Mouse (Mus musculus) embryonic facial prominence, embryonic 11.5 days (tissue): ENCODE data around the gene Slc25a42. TPM values are rescaled to one million over a fixed set of nuclear protein-coding genes. Genes with fewer than 3 reads are reported as not detected.
A peak's percentile ranks its signal among the peaks of the same experiment; 100 is the strongest.

Source experiments
- ATAC-seq: fragments of 200-750 bp; cut with Nextera tagmentation; replicated peaks from 2 replicates; pipeline ENCODE4 v1.8.0; 2017; ENCODE audit warnings: low read depth; ENCODE audit not compliant: insufficient number of reproducible peaks, low FRiP score, low TSS enrichment
- DNase-seq: peaks from one replicate; pipeline ENCODE4 v3.0.0-alpha.2; 2015; ENCODE audit warnings: low spot score
- H3K27ac ChIP-seq: fragments of 300-500 bp; sonication (generic); replicated peaks from 2 replicates; pipeline ENCODE4 v1.5.1; 2014; ENCODE audit warnings: mild to moderate bottlenecking, low read depth, low read length, control low read depth
- H3K27me3 ChIP-seq: fragments of 300-500 bp; sonication (generic); 2 replicates; pipeline ENCODE4 v1.6.1; 2014; ENCODE audit warnings: mild to moderate bottlenecking, low read length, moderate library complexity, mixed read lengths; ENCODE audit not compliant: control insufficient read depth, insufficient read depth
- H3K36me3 ChIP-seq: fragments of 300-500 bp; sonication (generic); replicated peaks from 2 replicates; pipeline ENCODE4 v1.6.1; 2014; ENCODE audit warnings: low read depth, mild to moderate bottlenecking, low read length, moderate library complexity, mixed read lengths; ENCODE audit not compliant: control insufficient read depth, insufficient read depth
- H3K4me1 ChIP-seq: fragments of 300-500 bp; sonication (generic); 2 replicates; pipeline ENCODE4 v1.6.1; 2014; ENCODE audit warnings: low read length, mixed read lengths; ENCODE audit not compliant: control insufficient read depth, insufficient read depth
- H3K4me2 ChIP-seq: fragments of 300-500 bp; sonication (generic); 2 replicates; pipeline ENCODE4 v1.6.1; 2014; ENCODE audit warnings: low read depth, mild to moderate bottlenecking, control low read depth, low read length, moderate library complexity
- H3K4me3 ChIP-seq: fragments of 300-500 bp; sonication (generic); 2 replicates; pipeline ENCODE4 v1.5.1; 2014; ENCODE audit warnings: low read depth, low read length, control low read depth
- H3K9ac ChIP-seq: fragments of 300-500 bp; sonication (generic); replicated peaks from 2 replicates; pipeline ENCODE4 v1.6.1; 2014; ENCODE audit warnings: mild to moderate bottlenecking, control low read depth, low read length
- H3K9me3 ChIP-seq: fragments of 300-500 bp; sonication (generic); replicated peaks from 2 replicates; pipeline ENCODE4 v1.6.1; 2016; ENCODE audit warnings: mild to moderate bottlenecking, low read length, inconsistent platforms, mixed read lengths; ENCODE audit not compliant: control insufficient read depth
- WGBS: fragments of 180-500 bp; shearing (Covaris S2); extraction: QIAGEN DNeasy Blood & Tissue Kit; methylation state at CpG from one replicate; pipeline ENCODE4 v1.1.7; 2014; 5-methylcytosine and 5-hydroxymethylcytosine counted together
- polyA plus RNA-seq: library from polyadenylated mRNA; unstranded; fragments of >200 nt; fragmentation: Nextera tagmentation; extraction: Ambion mirVana; gene quantifications from 2 replicates; pipeline ENCODE4 v1.2.1, GENCODE M21; 2014

The Slc25a42 gene
- 1.3 and 1.4 TPM in 2 replicates for polyA plus RNA-seq

GRCm38 (mm10) chr8:70212112-70213055 lies at the start of gene Slc25a42:
Gene Slc25a42, minus strand, starts transcription at chr8:70212305.
- Histone ChIP-seq H3K27me3 (no peaks in the 10 kb centered on the region), H3K9me3 (no peaks in the 10 kb centered on the region), H3K4me3 (peak within 1 kb of the TSS; percentile 60), H3K4me1 (peaks cover 5% of the 10 kb centered on the region), H3K36me3 (no peaks in the 10 kb centered on the region), H3K27ac (no peak within 1 kb of the TSS), H3K4me2 (peak within 1 kb of the TSS; percentile 96), H3K9ac (peak within 1 kb of the TSS; percentile 60)
- DNase-seq (peak; percentile 99), ATAC-seq (peak; percentile 99)
- under 1% methylated on average over 66 of the region's 66 CpGs for WGBS

DNA sequence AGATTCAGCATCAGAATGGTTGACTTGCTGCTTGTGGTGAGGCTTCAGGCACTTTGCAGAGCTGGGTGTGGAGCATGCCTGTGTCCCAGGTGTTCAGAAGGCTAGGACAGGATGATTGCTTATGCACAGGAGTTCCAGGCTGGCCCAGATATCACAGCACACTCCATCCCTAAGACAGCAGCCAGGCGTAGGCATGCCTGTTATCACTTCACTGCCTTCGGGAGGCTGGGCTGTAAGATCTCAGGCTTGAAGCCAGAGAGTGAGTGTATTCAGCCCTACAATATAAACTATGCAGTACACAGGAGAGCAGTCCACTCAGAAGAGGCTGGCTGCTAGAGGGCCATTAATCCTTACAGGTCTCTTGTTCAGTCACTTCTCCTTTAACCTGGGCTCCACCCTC lies 46.9 kb upstream of the Slc25a42 start:
- H3K36me3 ChIP-seq, result peaks cover 41% of the 10 kb centered on the region
- WGBS, result 88% methylated on average over 2 of the region's 2 CpGs

GRCm38 (mm10) chr8:70258600-70258999 lies 46.5 kb upstream of the Slc25a42 start:
- Histone ChIP-seq H3K9me3 (no peaks in the 10 kb centered on the region), H3K36me3 (peaks cover 41% of the 10 kb centered on the region), H3K4me3 (no peak overlapping the region), H3K27ac (no peak overlapping the region), H3K4me1 (no peaks in the 10 kb centered on the region), H3K9ac (no peak overlapping the region), H3K4me2 (no peak overlapping the region), H3K27me3 (no peaks in the 10 kb centered on the region)
- WGBS, result 96% methylated on average over 5 of the region's 5 CpGs
- DNase-seq, result no peak
- ATAC-seq, result no peak

More for the DNA sequence above, 46.9 kb upstream of the Slc25a42 start:
- H3K27me3 ChIP-seq, result no peaks in the 10 kb centered on the region
- H3K4me3 ChIP-seq, result no peak overlapping the region
- H3K9ac ChIP-seq, result no peak overlapping the region
- H3K4me1 ChIP-seq, result no peaks in the 10 kb centered on the region
- no peak overlapping the region for H3K27ac ChIP-seq
- no peak for DNase-seq
- H3K9me3 ChIP-seq, result no peaks in the 10 kb centered on the region
- H3K4me2 ChIP-seq, result no peak overlapping the region
- ATAC-seq, result no peak

GRCm38 (mm10) chr8:70257456-70257855 lies 45.4 kb upstream of the Slc25a42 start:
- 89% methylated on average over 3 of the region's 3 CpGs for WGBS
- Histone ChIP-seq H3K27me3 (no peaks in the 10 kb centered on the region), H3K4me2 (no peak overlapping the region), H3K4me1 (no peaks in the 10 kb centered on the region), H3K9ac (no peak overlapping the region), H3K9me3 (no peaks in the 10 kb centered on the region), H3K27ac (no peak overlapping the region), H3K4me3 (no peak overlapping the region), H3K36me3 (peaks cover 42% of the 10 kb centered on the region)
- no peak for DNase-seq
- ATAC-seq, result no peak

- Histone ChIP-seq H3K9me3 (no peaks in the 10 kb centered on the region), H3K4me3 (no peak overlapping the region), H3K9ac (no peak overlapping the region), H3K4me1 (no peaks in the 10 kb centered on the region), H3K36me3 (peaks cover 32% of the 10 kb centered on the region), H3K27ac (no peak overlapping the region), H3K27me3 (no peaks in the 10 kb centered on the region), H3K4me2 (no peak overlapping the region)
- ATAC-seq, result no peak
- DNase-seq, result no peak
- WGBS, result 84% methylated on average over 1 of the region's 1 CpGs
These were observed 42.5 kb upstream of the Slc25a42 start for GRCm38 (mm10) chr8:70254628-70255027.

DNA sequence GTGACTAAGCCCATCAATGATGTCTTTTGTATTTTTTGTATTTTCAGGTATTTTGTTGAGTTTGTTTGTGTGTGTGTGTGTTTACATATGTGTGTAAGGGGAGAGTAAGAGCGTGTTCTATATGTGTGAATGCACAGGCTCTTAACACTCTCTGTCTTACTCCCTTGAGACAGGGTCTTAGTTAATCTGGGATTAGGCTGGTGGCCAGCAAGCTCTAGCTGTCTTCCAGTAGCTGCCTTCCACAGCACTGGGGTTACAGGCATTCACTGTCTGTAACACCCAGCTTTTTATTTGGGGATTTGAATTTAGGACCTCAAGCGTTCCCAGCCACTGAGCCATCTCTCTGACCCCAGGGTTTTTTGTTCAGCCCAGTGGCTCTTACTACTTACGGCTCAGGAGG lies 35.7 kb upstream of the Slc25a42 start:
- Histone ChIP-seq H3K27me3 (no peaks in the 10 kb centered on the region), H3K9ac (no peak overlapping the region), H3K36me3 (peaks cover 10% of the 10 kb centered on the region), H3K4me1 (no peaks in the 10 kb centered on the region), H3K27ac (no peak overlapping the region), H3K9me3 (no peaks in the 10 kb centered on the region), H3K4me3 (no peak overlapping the region), H3K4me2 (no peak overlapping the region)
- WGBS, result 95% methylated on average over 3 of the region's 3 CpGs
- DNase-seq (no peak), ATAC-seq (no peak)

DNA sequence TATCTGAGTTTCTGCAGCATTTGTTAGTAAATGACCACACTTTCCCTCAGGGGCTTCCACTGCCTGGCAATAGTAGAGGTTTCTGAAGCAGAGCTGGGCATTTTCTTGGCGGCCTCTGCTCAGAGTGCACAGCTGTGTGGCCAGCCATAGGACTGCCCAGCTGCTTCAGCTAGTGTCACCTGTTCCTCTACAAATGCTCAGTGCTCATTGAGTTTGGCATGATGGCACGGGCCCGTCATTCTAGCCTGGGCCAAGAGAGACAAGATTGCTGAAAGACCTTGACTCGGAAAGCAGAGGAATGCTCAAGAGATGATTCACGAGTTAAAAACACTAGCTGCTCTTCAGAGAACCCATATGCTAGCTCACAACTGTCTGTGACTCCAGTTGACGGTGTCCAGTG lies 34.5 kb upstream of the Slc25a42 start:
- 94% methylated on average over 6 of the region's 6 CpGs for WGBS
- no peaks in the 10 kb centered on the region for H3K27me3 ChIP-seq
- H3K4me3 ChIP-seq, result no peak overlapping the region
- no peak overlapping the region for H3K9ac ChIP-seq
- ATAC-seq, result no peak
- no peaks in the 10 kb centered on the region for H3K9me3 ChIP-seq
- H3K36me3 ChIP-seq, result peaks cover 10% of the 10 kb centered on the region
- no peak overlapping the region for H3K4me2 ChIP-seq
- DNase-seq, result no peak
- no peak overlapping the region for H3K27ac ChIP-seq
- H3K4me1 ChIP-seq, result no peaks in the 10 kb centered on the region

DNA sequence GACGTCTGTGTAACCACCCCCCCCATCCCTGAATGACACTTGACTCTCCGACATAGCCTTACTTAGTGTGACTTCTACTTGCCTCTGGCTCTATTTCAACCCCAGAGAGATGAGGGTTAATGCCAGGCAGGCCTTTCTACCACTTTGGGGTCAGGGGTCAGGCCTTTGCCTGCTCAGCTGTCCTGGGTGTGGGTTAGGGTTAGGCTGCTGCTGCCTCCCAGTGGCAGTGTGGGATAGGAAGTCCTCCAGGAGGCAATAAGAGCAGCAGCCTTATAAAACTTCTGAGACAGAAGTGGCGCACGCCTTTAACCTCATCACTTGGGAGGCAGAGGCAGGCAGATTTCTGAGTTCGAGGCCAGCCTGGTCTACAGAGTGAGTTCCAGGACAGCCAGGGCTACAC lies 28.5 kb upstream of the Slc25a42 start:
- WGBS, result 78% methylated on average over 5 of the region's 5 CpGs
- H3K36me3 ChIP-seq, result peaks cover 12% of the 10 kb centered on the region
- H3K4me3 ChIP-seq, result no peak overlapping the region
- no peaks in the 10 kb centered on the region for H3K4me1 ChIP-seq
- ATAC-seq (no peak), DNase-seq (no peak)
- no peaks in the 10 kb centered on the region for H3K9me3 ChIP-seq
- no peak overlapping the region for H3K27ac ChIP-seq
- H3K9ac ChIP-seq, result no peak overlapping the region
- H3K4me2 ChIP-seq, result no peak overlapping the region
- H3K27me3 ChIP-seq, result no peaks in the 10 kb centered on the region
